Mouse (Mus musculus) kidney, embryonic 15.5 days (tissue): ENCODE results near the gene Prg3. TPM values are rescaled to one million over a fixed set of nuclear protein-coding genes. Genes with fewer than 3 reads are reported as not detected.
A peak's percentile ranks its signal among the peaks of the same experiment; 100 is the strongest.

ENCODE experiments used
- ATAC-seq: fragments of 200-750 bp; cut with Nextera tagmentation; replicated peaks from 2 replicates; pipeline ENCODE4 v1.8.0; 2017; ENCODE audit warnings: moderate TSS enrichment; ENCODE audit not compliant: low FRiP score
- H3K27ac ChIP-seq: fragments of 300-500 bp; sonication (generic); 2 replicates; pipeline ENCODE4 v1.5.1; 2015; ENCODE audit warnings: mild to moderate bottlenecking, inconsistent platforms
- H3K27me3 ChIP-seq: fragments of 300-500 bp; sonication (generic); 2 replicates; pipeline ENCODE4 v1.6.1; 2015; ENCODE audit warnings: inconsistent platforms
- H3K36me3 ChIP-seq: fragments of 300-500 bp; sonication (generic); 2 replicates; pipeline ENCODE4 v1.6.1; 2015; ENCODE audit warnings: inconsistent platforms
- H3K4me1 ChIP-seq: fragments of 300-500 bp; sonication (generic); 2 replicates; pipeline ENCODE4 v1.6.1; 2015; ENCODE audit warnings: inconsistent platforms
- H3K4me2 ChIP-seq: fragments of 300-500 bp; sonication (generic); 2 replicates; pipeline ENCODE4 v1.6.1; 2015; ENCODE audit warnings: moderate library complexity, mild to moderate bottlenecking, inconsistent platforms
- H3K4me3 ChIP-seq: fragments of 300-500 bp; sonication (generic); replicated peaks from 2 replicates; pipeline ENCODE4 v1.5.1; 2015; ENCODE audit warnings: mild to moderate bottlenecking, inconsistent platforms
- H3K9ac ChIP-seq: fragments of 300-500 bp; sonication (generic); 2 replicates; pipeline ENCODE4 v1.6.1; 2015; ENCODE audit warnings: mild to moderate bottlenecking, inconsistent platforms
- H3K9me3 ChIP-seq: fragments of 300-500 bp; sonication (generic); replicated peaks from 2 replicates; pipeline ENCODE4 v1.6.1; 2016; ENCODE audit warnings: inconsistent platforms
- WGBS: fragments of 180-500 bp; shearing (Covaris S2); methylation state at CpG from one replicate; pipeline ENCODE4 v1.1.7; 2015; ENCODE audit warnings: mixed read lengths; 5-methylcytosine and 5-hydroxymethylcytosine counted together
- polyA plus RNA-seq: library from polyadenylated mRNA; unstranded; fragments of >200 nt; fragmentation: Nextera tagmentation; extraction: Ambion mirVana; gene quantifications from 2 replicates; pipeline ENCODE4 v1.2.1, GENCODE M21; 2015

The Prg3 gene
- polyA plus RNA-seq, 1 experiment from 2014 or later: not detected

DNA sequence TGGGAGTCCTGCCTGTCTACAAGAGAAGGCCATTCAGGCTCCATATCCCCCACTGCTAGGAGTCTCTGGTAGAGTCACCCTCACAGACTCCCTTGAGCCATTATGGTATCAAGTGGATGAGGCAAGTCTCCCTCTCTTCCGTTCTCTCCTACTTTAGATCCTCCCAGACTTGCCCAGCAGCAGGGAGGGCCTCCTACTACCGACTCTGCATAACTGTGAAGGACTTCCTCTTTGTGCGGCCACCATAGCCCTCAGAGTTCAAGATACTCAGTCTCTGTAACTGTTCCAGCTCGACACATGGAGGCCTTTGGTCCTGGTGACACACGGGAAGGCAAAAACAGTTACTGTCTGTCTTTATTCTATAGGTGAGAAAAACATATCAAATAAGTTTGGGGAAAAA lies 39.3 kb downstream of the Prg3 start:
- H3K27ac ChIP-seq: no peak overlapping the region
- no peak overlapping the region for H3K9ac ChIP-seq
- 74% methylated on average over 5 of the region's 5 CpGs for WGBS
- H3K4me2 ChIP-seq: no peak overlapping the region
- H3K9me3 ChIP-seq: no peaks in the 10 kb centered on the region
- H3K27me3 ChIP-seq: peaks cover 2% of the 10 kb centered on the region; the same call in 1 of the 2 replicates
- H3K36me3 ChIP-seq: no peaks in the 10 kb centered on the region
- ATAC-seq: no peak
- no peak overlapping the region for H3K4me3 ChIP-seq
- H3K4me1 ChIP-seq: no peaks in the 10 kb centered on the region

DNA sequence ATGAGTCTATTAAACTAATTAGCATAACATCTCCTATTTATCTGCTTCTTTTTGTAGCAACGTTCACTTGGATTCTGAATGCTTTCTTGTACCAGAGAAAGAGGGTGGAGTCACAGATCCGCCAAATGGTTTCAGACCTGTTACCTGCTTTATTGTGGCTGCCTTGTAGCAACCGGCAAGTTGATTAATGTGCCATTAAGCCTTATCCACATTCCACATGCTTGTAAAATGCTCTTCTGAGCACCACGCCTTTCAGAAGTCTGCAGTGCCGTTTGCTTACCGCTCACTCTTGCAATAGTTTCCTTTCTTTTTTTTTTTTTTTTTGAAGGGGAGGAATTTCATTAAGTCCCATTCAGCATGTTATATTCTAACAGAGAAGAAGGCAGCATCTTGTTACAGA lies 41.9 kb downstream of the Prg3 start:
- Histone ChIP-seq H3K9ac (no peak overlapping the region), H3K9me3 (no peaks in the 10 kb centered on the region), H3K27me3 (0 out of 2 replicates have a peak, but pooled peaks cover 3% of the 10 kb centered on the region), H3K27ac (no peak overlapping the region), H3K36me3 (no peaks in the 10 kb centered on the region), H3K4me1 (no peaks in the 10 kb centered on the region), H3K4me2 (no peak overlapping the region), H3K4me3 (no peak overlapping the region)
- whole genome bisulfite sequencing: 25% methylated on average over 6 of the region's 6 CpGs
- no peak for ATAC-seq

DNA sequence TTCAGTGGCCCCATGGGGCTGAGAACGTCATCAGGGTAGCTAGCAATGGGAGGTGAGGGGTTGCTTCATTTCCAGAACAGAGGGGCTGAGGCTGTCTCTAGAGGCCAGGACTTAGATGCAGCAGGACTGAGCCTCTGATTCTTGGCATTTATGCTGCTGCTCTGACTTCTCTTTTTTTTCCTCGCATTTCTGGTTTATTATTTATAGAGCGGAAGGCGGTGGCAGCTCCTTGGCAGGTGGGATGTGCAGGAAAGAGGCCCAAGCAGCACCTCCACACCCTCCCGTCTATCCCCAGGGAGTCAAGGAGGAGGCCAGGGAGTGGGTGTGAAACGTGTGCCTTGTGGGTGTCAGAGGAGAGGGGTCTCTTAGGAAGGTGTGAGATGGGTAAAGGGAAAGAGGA lies 43.0 kb downstream of the Prg3 start:
- H3K9me3 ChIP-seq: no peaks in the 10 kb centered on the region
- H3K27me3 ChIP-seq: 0 out of 2 replicates have a peak, but pooled peaks cover 3% of the 10 kb centered on the region
- H3K4me1 ChIP-seq: no peaks in the 10 kb centered on the region
- 56% methylated on average over 6 of the region's 6 CpGs for WGBS
- no peak for ATAC-seq
- no peak overlapping the region for H3K9ac ChIP-seq
- H3K4me3 ChIP-seq: no peak overlapping the region
- no peak overlapping the region for H3K27ac ChIP-seq
- H3K36me3 ChIP-seq: no peaks in the 10 kb centered on the region
- no peak overlapping the region for H3K4me2 ChIP-seq

DNA sequence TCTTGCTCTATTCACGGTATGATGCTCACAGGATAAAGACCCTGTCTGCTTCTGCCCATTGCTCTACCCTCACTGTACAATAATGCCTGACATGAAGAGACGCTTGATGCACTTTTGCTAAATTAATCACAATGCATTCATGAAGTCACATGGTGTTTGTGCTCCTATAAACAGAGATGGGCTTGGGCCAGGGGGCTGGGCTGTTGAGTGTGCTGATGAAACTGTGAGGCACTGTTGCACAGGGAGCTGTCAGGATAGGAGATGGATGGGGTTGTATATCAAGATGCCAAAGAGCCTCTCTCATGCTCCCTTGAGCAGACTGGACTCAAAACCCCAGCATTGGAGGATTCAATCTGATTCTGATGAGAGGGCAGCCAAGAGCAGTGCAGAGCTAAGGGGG lies 45.1 kb downstream of the Prg3 start:
- no peak for ATAC-seq
- peaks cover 7% of the 10 kb centered on the region for H3K4me1 ChIP-seq
- 87% methylated on average over 2 of the region's 2 CpGs for WGBS

DNA sequence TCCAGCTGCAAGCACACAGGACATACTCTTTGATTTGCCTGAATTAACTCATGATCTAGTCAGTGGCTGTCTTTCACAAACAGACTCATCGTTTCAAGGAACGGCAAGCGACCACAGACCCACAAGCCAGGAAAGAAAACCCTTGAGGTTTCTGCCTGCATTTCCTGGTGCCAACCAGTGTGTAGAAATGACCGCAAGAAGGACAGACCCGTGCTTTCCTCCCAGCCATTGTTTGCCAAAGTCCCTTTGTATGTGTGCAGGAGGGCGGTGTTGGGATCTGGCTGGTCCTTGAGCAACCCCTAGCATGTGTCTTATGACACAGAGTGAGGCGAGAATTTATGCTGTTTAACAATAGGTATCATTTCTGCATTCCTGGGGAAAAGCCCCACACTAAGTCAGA lies 46.2 kb downstream of the Prg3 start:
- Histone ChIP-seq H3K36me3 (peaks cover under 1% of the 10 kb centered on the region), H3K27me3 (0 out of 2 replicates have a peak, but pooled peaks cover 3% of the 10 kb centered on the region), H3K4me1 (peaks cover 14% of the 10 kb centered on the region), H3K27ac (no peak overlapping the region), H3K9ac (no peak overlapping the region), H3K4me3 (no peak overlapping the region), H3K9me3 (no peaks in the 10 kb centered on the region), H3K4me2 (no peak overlapping the region)
- WGBS: 84% methylated on average over 7 of the region's 7 CpGs
- no peak for ATAC-seq

More for the DNA sequence above, 45.1 kb downstream of the Prg3 start:
- H3K36me3 ChIP-seq: no peaks in the 10 kb centered on the region
- no peak overlapping the region for H3K4me3 ChIP-seq
- no peak overlapping the region for H3K9ac ChIP-seq
- H3K27me3 ChIP-seq: 0 out of 2 replicates have a peak, but pooled peaks cover 3% of the 10 kb centered on the region
- H3K4me2 ChIP-seq: no peak overlapping the region
- no peaks in the 10 kb centered on the region for H3K9me3 ChIP-seq
- no peak overlapping the region for H3K27ac ChIP-seq

DNA sequence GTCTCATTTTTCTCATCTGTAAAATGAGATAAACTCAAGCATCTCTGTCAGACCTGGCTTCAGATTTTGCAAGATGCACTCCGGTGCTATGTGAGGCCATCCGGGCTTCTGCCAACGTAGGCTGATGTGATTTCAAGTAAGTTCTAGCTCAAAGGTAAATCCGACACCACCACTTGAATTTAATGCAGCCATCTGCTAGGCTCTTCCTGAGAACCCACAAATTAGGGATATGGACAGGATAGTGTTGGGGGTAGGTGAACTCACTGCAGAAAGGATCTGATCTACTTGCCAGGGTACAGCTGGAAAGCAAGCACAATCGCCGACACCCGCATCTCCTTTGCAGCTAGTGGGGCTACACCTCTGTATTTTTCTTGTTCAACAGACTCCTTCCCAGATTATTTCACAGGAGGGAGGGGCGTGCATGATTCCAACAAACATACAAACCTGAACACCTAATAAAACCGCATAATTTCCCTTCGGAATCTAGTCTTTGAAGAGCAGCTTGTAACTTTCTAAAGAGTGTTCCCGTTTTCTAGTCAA lies 48.6 kb downstream of the Prg3 start:
- Histone ChIP-seq H3K9ac (peak overlapping the region; percentile 95), H3K4me1 (peaks cover 14% of the 10 kb centered on the region), H3K9me3 (no peaks in the 10 kb centered on the region), H3K36me3 (peaks cover 25% of the 10 kb centered on the region), H3K27ac (peak overlapping the region; percentile 20; the same call in 1 of the 2 replicates), H3K27me3 (0 out of 2 replicates have a peak, but pooled peaks cover 3% of the 10 kb centered on the region), H3K4me2 (peak overlapping the region; percentile 72), H3K4me3 (peak overlapping the region; percentile 84)
- WGBS: 6% methylated on average over 11 of the region's 11 CpGs
- peak; percentile 36 for ATAC-seq

DNA sequence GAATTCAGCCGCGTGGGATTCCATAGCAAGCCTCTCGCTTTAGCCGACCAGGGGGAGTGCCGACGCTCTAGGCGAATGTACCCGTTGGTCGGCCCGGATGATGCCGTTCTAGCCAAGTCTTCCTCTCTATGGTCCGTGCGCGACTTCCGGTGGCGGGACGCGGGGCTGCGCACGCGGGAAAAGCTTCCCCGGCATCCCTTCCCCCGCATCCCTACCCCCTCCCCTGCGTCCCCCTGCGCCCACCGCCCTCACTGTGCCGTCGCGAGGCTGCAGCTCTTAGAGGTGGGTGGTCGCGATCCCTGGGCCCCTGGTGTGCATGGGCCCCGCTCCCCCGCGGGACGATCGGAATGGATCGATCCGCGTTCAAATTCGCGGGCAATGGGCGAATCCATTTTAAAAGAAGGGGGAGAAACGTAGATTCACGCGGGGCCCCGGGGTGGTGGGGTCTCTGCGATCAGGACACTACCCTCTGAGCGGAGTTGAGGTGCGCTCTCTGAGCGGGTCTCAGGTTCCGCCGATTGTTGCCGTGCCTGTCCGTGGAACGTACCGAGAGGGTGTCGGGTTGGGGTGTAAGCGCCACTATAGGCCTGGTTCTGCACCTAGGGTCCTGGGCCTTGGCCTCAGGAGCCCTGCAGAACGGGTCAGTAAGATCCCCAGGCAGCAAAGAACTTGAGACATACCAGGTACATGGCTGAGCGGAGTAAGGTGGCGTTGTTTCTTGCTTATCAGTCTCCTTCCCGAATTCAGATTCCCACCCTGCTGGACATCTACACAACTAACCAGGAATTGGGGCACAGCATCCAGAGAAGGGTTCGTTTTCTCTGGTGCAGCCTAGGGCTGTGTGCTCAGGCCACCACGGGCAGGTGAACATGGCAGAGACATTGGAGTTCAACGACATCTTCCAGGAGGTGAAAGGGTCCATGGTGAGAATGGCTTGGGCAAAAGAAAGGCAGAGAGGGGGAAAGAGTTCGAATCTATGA lies 49.3 kb downstream of the Prg3 start, which contains the start of the genes Ssrp1 and P2rx3:
Gene Ssrp1 (plus strand): TSS at position 188 of the 980 bp plus-strand sequence.
Gene P2rx3 (minus strand): TSS at position 416 of the 980 bp plus-strand sequence.
- peaks cover 32% of the 10 kb centered on the region for H3K36me3 ChIP-seq
- under 1% methylated on average over 66 of the region's 66 CpGs for WGBS
- peaks cover 14% of the 10 kb centered on the region for H3K4me1 ChIP-seq
- H3K4me2 ChIP-seq: peak within 1 kb of the TSS; percentile 72
- H3K27ac ChIP-seq: peak within 1 kb of the TSS; percentile 84
- no peaks in the 10 kb centered on the region for H3K9me3 ChIP-seq
- H3K9ac ChIP-seq: peak within 1 kb of the TSS; percentile 95
- ATAC-seq: peak; percentile 96
- H3K27me3 ChIP-seq: 0 out of 2 replicates have a peak, but pooled peaks cover 3% of the 10 kb centered on the region
- peak within 1 kb of the TSS; percentile 84 for H3K4me3 ChIP-seq

DNA sequence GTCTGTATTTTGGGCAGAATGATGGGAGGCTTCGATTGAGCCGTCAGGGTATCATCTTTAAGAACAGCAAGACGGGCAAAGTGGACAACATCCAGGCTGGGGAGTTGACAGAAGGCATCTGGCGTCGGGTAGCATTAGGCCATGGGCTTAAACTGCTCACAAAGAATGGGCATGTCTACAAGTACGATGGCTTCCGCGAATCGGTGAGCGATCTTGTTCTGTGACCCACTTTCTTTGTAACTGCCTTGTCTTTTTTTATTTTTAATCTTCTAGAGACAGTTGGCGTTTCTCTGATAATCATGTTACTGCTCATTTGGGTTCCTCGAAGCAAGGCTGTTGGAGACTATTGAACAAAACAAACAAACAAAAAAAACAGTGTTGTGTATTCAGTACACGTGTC lies 50.3 kb downstream of the Prg3 start:
- no peaks in the 10 kb centered on the region for H3K9me3 ChIP-seq
- H3K9ac ChIP-seq: peak overlapping the region; percentile 95; the same call in 1 of the 2 replicates
- H3K4me1 ChIP-seq: peaks cover 14% of the 10 kb centered on the region
- WGBS: 73% methylated on average over 13 of the region's 13 CpGs
- ATAC-seq: no peak
- H3K4me3 ChIP-seq: peak overlapping the region; percentile 84
- peak overlapping the region; percentile 72 for H3K4me2 ChIP-seq
- H3K27me3 ChIP-seq: no peaks in the 10 kb centered on the region
- H3K27ac ChIP-seq: no peak overlapping the region
- peaks cover 42% of the 10 kb centered on the region for H3K36me3 ChIP-seq

Other genes with a start within 250 kb of the Prg3 start
- 13.2 and 13.7 TPM in 2 replicates for gene Gm19426, start 244.6 kb upstream of the Prg3 start, polyA plus RNA-seq
- 86.7 and 109 TPM in 2 replicates for gene Serping1, start 212.8 kb upstream of the Prg3 start, polyA plus RNA-seq
- 42.8 and 51.1 TPM in 2 replicates for gene Ube2l6, start 189.4 kb upstream of the Prg3 start, polyA plus RNA-seq
- gene Smtnl1, start 165.6 kb upstream of the Prg3 start, polyA plus RNA-seq: 0.42 and 0.43 TPM in 2 replicates
- 54.2 and 54.4 TPM in 2 replicates for gene Timm10, start 161.2 kb upstream of the Prg3 start, polyA plus RNA-seq
- 16.5 and 20.7 TPM in 2 replicates for gene Slc43a1, start 149.4 kb upstream of the Prg3 start, polyA plus RNA-seq
- gene Rtn4rl2, start 101.5 kb upstream of the Prg3 start, polyA plus RNA-seq: 1.2 and 1.6 TPM in 2 replicates
- 52.4 and 56.3 TPM in 2 replicates for gene Slc43a3, start 51.6 kb upstream of the Prg3 start, polyA plus RNA-seq
- 0.27 and 0.77 TPM in 2 replicates for gene Prg2, start 7.8 kb upstream of the Prg3 start, polyA plus RNA-seq
- 299 and 307 TPM in 2 replicates for gene Ssrp1, start 49.0 kb downstream of the Prg3 start, polyA plus RNA-seq
- 0.90 and 1.3 TPM in 2 replicates for gene P2rx3, start 49.2 kb downstream of the Prg3 start, polyA plus RNA-seq
- gene Tnks1bp1, start 59.8 kb downstream of the Prg3 start, polyA plus RNA-seq: 29.2 and 39.2 TPM in 2 replicates
- 94.6 and 104 TPM in 2 replicates for gene Aplnr, start 148.0 kb downstream of the Prg3 start, polyA plus RNA-seq
- 0.40 and 0.65 TPM in 2 replicates for gene Lrrc55, start 209.0 kb downstream of the Prg3 start, polyA plus RNA-seq